Mouse (Mus musculus): ENCODE data around the gene Cd3eap.

DNA sequence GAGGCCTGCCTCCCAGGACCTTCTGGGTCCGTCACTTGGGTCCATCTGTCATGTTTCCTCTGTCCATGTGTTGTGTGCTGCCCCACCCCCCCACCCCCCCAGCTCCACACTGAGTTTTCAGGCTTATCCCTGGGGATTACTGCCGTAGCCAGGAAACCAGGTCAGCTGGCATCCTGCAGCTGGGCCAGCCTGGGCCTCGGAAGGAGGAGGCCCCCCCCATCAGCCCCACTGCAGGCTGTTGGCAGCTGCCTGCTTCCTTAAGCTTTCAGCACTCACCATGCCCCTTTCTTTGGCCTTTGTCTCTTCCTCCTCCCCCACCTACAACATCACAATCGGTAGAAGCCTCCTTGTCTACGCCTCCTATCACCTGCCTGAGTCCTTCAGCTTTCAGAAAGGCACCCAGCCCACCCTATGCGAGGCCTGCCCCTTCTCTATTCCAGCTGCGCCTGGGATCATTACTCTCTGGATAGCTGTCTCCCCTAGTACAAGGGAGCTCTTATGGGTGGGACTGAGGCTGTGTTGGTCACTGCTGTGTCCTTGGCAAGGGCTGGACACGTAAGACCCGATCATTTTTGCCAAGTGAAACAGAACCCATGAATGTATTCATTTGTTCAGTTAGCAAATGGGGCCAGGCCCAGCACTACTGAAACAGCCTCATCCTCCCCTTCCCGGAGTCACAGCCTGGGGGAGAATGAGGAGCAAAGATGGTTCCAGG, 29.6 kb upstream of the Cd3eap start:
- TF ChIP-seq CTCF (conservative IDR thresholded peaks at IDR 0.05 in 1 of 2, IDR thresholded peaks at IDR 0.05 in 1 of 2; ENCODE audit: low read depth in 2 of 2, low read length in 2 of 2) (no peak), NRF1 (IDR thresholded peaks at IDR 0.05; ENCODE audit: low read depth, low read length) (no peak)
